Mouse (Mus musculus): ENCODE measurements around the gene Gm9602. TPM values are rescaled to one million over a fixed set of nuclear protein-coding genes. Genes with fewer than 3 reads are reported as not detected.
"Not testable (repeated sequence)": the region's sequence is repeated elsewhere in the genome, so short reads cannot be mapped to it uniquely, and the experiment has no call there.

Gene Gm9602
- not detected for polyA plus RNA-seq (2017; shearing (Covaris generic))

DNA sequence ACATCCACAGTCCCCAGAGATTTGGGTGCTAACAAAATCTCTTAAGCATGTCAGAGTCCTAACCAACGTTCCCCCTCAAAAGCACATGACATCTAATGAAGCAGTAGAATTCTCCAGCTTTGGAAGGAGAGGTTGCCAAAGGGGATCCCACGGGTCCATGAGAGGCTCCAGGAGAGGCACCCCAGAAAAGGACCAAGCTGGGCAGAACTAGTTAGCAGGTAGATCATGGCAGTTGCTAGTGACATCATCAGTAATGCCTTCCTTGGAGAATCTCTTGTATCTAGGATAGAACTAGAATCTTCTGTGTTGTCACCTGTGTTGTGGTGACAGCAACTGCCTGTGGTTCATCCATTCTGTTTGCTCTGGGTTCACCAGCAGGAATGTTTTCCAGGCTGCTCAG is at the start of gene Gm9602:
Gene Gm9602, plus strand, starts transcription at position 301 of the 400 bp plus-strand sequence.
- not testable (repeated sequence) for ATAC-seq

GRCm38 (mm10) chr14:4806421-4806820 is 30.3 kb downstream of the Gm9602 start:
- not testable (repeated sequence) for ATAC-seq

DNA sequence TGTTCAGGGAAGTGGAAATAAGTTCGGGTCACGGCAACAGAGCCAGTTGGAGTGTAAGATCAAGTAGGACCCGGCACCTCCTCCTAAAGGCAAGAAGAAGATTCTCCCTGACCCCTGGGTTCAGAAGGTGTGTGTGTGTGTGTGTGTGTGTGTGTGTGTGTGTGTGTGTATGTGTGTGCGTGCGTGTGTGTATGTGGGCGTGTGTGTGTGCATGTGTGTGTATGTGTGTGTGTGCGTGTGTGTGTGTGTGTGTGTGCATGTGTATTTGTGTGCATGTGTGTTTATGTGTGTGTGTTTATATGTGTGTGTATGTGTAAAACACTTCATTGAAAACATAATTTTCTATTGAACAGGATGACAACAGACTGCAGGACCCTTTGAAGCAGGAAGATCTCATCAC is 45.8 kb downstream of the Gm9602 start:
- ATAC-seq, result not testable (repeated sequence)

Other genes with a start within 250 kb of the Gm9602 start
- not detected for gene Gm3047, start 220.9 kb upstream of the Gm9602 start, polyA plus RNA-seq (2017; shearing (Covaris generic))
- gene Gm8159, start 144.0 kb upstream of the Gm9602 start, polyA plus RNA-seq (2017; shearing (Covaris generic)), result not detected
- not detected for gene Gm3239, start 112.1 kb upstream of the Gm9602 start, polyA plus RNA-seq (2017; shearing (Covaris generic))
- not detected for gene Gm7876, start 67.1 kb upstream of the Gm9602 start, polyA plus RNA-seq (2017; shearing (Covaris generic))
- 10 to 100 TPM in 1 of 2 experiments, 1 to 10 TPM in 1; 9.0 to 10.4 TPM for gene Gm3252, start 49.6 kb upstream of the Gm9602 start, polyA plus RNA-seq (2017; shearing (Covaris generic))
- not detected for gene Gm3269, start 61.8 kb downstream of the Gm9602 start, polyA plus RNA-seq (2017; shearing (Covaris generic))
- 1 to 10 TPM; 1.6 to 2.5 TPM for gene Gm3264, start 79.2 kb downstream of the Gm9602 start, polyA plus RNA-seq (2017; shearing (Covaris generic))
- not detected for gene Gm3278, start 116.1 kb downstream of the Gm9602 start, polyA plus RNA-seq (2017; shearing (Covaris generic))
- gene Gm8297, start 207.6 kb downstream of the Gm9602 start, polyA plus RNA-seq (2017; shearing (Covaris generic)), result not detected
- gene Gm3298, start 239.6 kb downstream of the Gm9602 start, polyA plus RNA-seq (2017; shearing (Covaris generic)), result not detected